Mouse (Mus musculus): ENCODE measurements around the gene Cdh26. TPM values are rescaled to one million over a fixed set of nuclear protein-coding genes. Genes with fewer than 3 reads are reported as not detected.

Gene Cdh26
- polyA plus RNA-seq, 1 experiment: 0.36 TPM

DNA sequence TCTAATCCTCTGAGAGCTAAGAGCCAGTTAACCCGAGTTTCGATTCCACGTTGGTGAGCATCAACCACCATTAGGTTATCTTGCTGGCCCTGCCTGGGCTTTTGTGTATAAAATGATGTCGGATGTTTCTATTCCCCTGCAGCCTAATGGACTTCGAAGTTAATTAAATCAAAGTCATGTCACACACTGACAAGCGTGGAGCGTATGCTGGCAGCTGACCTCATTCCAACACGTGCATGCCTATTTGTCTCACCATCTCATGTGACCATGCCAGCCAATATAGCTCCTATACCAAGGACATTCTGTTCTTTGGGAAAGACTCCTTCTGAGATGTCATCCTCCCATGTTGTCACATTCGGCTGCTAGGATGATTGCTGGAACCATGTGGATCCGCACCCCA, 43.6 kb downstream of the Cdh26 start:
- no peak overlapping the region for H3K4me3 ChIP-seq (ENCODE audit: insufficient read depth, low read depth, low read length)
- H3K4me1 ChIP-seq (ENCODE audit: control insufficient read depth, insufficient read depth, insufficient read length, low read length): no peaks in the 10 kb centered on the region
- H3K27ac ChIP-seq (replicated peaks; ENCODE audit: low read depth, low read length): no peak overlapping the region

- no peaks in the 10 kb centered on the region for H3K4me1 ChIP-seq (ENCODE audit: control insufficient read depth, insufficient read depth, insufficient read length, low read length)
- H3K4me3 ChIP-seq (ENCODE audit: insufficient read depth, low read depth, low read length): no peak overlapping the region
- H3K27ac ChIP-seq (replicated peaks; ENCODE audit: low read depth, low read length): no peak overlapping the region
Measured at GRCm38 (mm10) chr2:178477228-178477627, 46.9 kb downstream of the Cdh26 start.

GRCm38 (mm10) chr2:178479011-178479410, 48.7 kb downstream of the Cdh26 start:
- Histone ChIP-seq H3K4me3 (ENCODE audit: insufficient read depth, low read depth, low read length) (no peak overlapping the region), H3K4me1 (ENCODE audit: control insufficient read depth, insufficient read depth, insufficient read length, low read length) (no peaks in the 10 kb centered on the region), H3K27ac (replicated peaks; ENCODE audit: low read depth, low read length) (no peak overlapping the region)

GRCm38 (mm10) chr2:178480932-178481331, 50.6 kb downstream of the Cdh26 start:
- Histone ChIP-seq H3K4me3 (ENCODE audit: insufficient read depth, low read depth, low read length) (no peak overlapping the region), H3K4me1 (ENCODE audit: control insufficient read depth, insufficient read depth, insufficient read length, low read length) (no peaks in the 10 kb centered on the region), H3K27ac (replicated peaks; ENCODE audit: low read depth, low read length) (no peak overlapping the region)

- H3K4me3 ChIP-seq (ENCODE audit: insufficient read depth, low read depth, low read length): no peak overlapping the region
- H3K27ac ChIP-seq (replicated peaks; ENCODE audit: low read depth, low read length): no peak overlapping the region
- H3K4me1 ChIP-seq (ENCODE audit: control insufficient read depth, insufficient read depth, insufficient read length, low read length): no peaks in the 10 kb centered on the region
Measured at GRCm38 (mm10) chr2:178483462-178483861, 53.1 kb downstream of the Cdh26 start.

DNA sequence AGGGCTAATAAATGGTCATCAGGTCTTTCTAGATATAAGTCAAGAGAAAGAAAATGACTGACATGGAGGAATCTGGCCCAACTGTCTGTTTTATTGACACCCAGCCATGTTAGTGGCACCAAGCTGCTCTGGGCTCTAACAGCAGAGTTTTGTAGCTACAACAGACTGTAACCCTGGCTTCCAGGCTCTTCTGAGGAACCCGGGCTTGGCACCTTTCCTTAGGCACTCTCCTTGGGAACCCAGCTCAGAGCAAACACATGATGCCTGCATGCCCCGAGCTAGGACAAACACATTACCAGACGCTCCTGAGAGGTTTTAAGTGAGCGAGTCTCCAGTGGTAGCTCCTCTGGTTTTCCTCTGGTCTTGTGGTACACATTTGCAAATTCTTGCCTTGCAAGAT, 57.9 kb downstream of the Cdh26 start:
- Histone ChIP-seq H3K4me3 (ENCODE audit: insufficient read depth, low read depth, low read length) (no peak overlapping the region), H3K27ac (replicated peaks; ENCODE audit: low read depth, low read length) (no peak overlapping the region), H3K4me1 (ENCODE audit: control insufficient read depth, insufficient read depth, insufficient read length, low read length) (no peaks in the 10 kb centered on the region)

- Histone ChIP-seq H3K4me3 (ENCODE audit: insufficient read depth, low read depth, low read length) (no peak overlapping the region), H3K27ac (replicated peaks; ENCODE audit: low read depth, low read length) (no peak overlapping the region), H3K4me1 (ENCODE audit: control insufficient read depth, insufficient read depth, insufficient read length, low read length) (peaks cover 16% of the 10 kb centered on the region)
Measured at GRCm38 (mm10) chr2:178490245-178490920, 60.1 kb downstream of the Cdh26 start.

DNA sequence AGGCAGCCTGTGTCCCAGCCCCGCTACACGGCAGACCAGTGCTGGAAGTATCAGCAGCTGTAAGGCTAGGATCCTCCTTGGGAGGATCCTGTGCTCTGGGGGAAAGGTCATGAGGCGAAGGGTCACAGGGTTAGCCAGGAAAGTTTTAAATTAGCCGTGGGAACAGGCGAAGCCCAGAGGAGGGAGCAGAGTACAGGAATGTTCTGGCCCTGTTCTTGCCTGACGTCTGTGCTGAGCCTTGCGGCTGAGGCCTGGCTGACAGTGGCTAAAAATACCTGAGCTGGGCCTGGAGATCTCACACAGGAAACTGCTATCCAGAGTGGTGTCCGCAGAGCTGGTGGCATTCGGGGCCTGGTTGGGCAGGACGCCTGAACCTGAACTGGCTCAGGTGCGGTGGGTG, 63.7 kb downstream of the Cdh26 start:
- Histone ChIP-seq H3K27ac (replicated peaks; ENCODE audit: low read depth, low read length) (peak overlapping the region; percentile 94), H3K4me1 (ENCODE audit: control insufficient read depth, insufficient read depth, insufficient read length, low read length) (peaks cover 27% of the 10 kb centered on the region), H3K4me3 (ENCODE audit: insufficient read depth, low read depth, low read length) (no peak overlapping the region)

GRCm38 (mm10) chr2:178495816-178496215, 65.5 kb downstream of the Cdh26 start:
- Histone ChIP-seq H3K4me3 (ENCODE audit: insufficient read depth, low read depth, low read length) (no peak overlapping the region), H3K27ac (replicated peaks; ENCODE audit: low read depth, low read length) (no peak overlapping the region), H3K4me1 (ENCODE audit: control insufficient read depth, insufficient read depth, insufficient read length, low read length) (peaks cover 27% of the 10 kb centered on the region)

DNA sequence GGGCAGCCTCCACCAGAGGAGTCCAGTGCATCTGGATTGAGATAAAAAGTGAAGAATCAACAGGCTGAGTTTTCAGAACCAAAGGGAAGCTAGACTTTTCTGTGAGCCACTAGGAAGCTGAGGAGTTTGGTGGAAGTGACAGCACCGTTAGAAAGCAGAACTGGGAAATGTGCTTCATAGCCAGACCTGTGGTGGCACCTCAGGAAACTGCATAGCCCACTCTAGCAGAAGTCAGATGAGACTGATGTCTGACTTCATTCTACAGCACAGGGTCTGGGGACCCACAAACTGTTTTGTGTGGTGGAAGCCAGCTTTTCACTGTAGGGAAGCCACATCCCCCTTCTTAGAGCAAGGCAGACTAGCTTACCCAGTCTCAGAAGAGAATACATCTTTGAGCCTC, 67.6 kb downstream of the Cdh26 start:
- Histone ChIP-seq H3K4me3 (ENCODE audit: insufficient read depth, low read depth, low read length) (no peak overlapping the region), H3K4me1 (ENCODE audit: control insufficient read depth, insufficient read depth, insufficient read length, low read length) (peaks cover 27% of the 10 kb centered on the region), H3K27ac (replicated peaks; ENCODE audit: low read depth, low read length) (peak overlapping the region; percentile 50)

GRCm38 (mm10) chr2:178498409-178498808, 68.1 kb downstream of the Cdh26 start:
- peaks cover 27% of the 10 kb centered on the region for H3K4me1 ChIP-seq (ENCODE audit: control insufficient read depth, insufficient read depth, insufficient read length, low read length)
- H3K27ac ChIP-seq (replicated peaks; ENCODE audit: low read depth, low read length): peak overlapping the region; percentile 50
- no peak overlapping the region for H3K4me3 ChIP-seq (ENCODE audit: insufficient read depth, low read depth, low read length)

DNA sequence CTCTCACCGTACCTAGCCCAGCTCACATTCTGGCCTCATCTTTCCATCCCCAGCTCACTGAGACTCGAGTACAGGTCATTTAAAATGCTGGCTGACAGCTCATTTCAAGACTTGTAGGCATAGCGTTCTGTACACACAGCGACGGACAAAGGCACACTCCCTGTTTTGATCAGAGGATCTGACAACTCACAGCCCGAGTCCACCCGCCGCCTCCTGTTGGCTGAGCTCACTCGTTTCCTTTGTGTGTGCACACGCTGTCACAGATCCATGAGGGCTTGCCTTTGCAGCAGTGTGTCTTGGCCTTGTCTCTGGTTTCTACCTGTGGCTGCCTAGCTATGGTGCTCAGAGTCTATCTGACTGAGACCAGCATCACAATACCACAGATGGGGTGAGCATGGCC, 72.1 kb downstream of the Cdh26 start:
- Histone ChIP-seq H3K4me1 (ENCODE audit: control insufficient read depth, insufficient read depth, insufficient read length, low read length) (peaks cover 11% of the 10 kb centered on the region), H3K27ac (replicated peaks; ENCODE audit: low read depth, low read length) (no peak overlapping the region), H3K4me3 (ENCODE audit: insufficient read depth, low read depth, low read length) (no peak overlapping the region)

GRCm38 (mm10) chr2:178506056-178506455, 75.7 kb downstream of the Cdh26 start:
- Histone ChIP-seq H3K4me1 (ENCODE audit: control insufficient read depth, insufficient read depth, insufficient read length, low read length) (no peaks in the 10 kb centered on the region), H3K4me3 (ENCODE audit: insufficient read depth, low read depth, low read length) (no peak overlapping the region), H3K27ac (replicated peaks; ENCODE audit: low read depth, low read length) (no peak overlapping the region)

GRCm38 (mm10) chr2:178507379-178508014, 77.2 kb downstream of the Cdh26 start:
- H3K4me3 ChIP-seq (ENCODE audit: insufficient read depth, low read depth, low read length): no peak overlapping the region
- H3K4me1 ChIP-seq (ENCODE audit: control insufficient read depth, insufficient read depth, insufficient read length, low read length): no peaks in the 10 kb centered on the region

GRCm38 (mm10) chr2:178508279-178508678, 77.9 kb downstream of the Cdh26 start:
- H3K4me3 ChIP-seq (ENCODE audit: insufficient read depth, low read depth, low read length): no peak overlapping the region
- no peaks in the 10 kb centered on the region for H3K4me1 ChIP-seq (ENCODE audit: control insufficient read depth, insufficient read depth, insufficient read length, low read length)
- H3K27ac ChIP-seq (replicated peaks; ENCODE audit: low read depth, low read length): no peak overlapping the region

More at GRCm38 (mm10) chr2:178507379-178508014, 77.2 kb downstream of the Cdh26 start:
- no peak overlapping the region for H3K27ac ChIP-seq (replicated peaks; ENCODE audit: low read depth, low read length)

DNA sequence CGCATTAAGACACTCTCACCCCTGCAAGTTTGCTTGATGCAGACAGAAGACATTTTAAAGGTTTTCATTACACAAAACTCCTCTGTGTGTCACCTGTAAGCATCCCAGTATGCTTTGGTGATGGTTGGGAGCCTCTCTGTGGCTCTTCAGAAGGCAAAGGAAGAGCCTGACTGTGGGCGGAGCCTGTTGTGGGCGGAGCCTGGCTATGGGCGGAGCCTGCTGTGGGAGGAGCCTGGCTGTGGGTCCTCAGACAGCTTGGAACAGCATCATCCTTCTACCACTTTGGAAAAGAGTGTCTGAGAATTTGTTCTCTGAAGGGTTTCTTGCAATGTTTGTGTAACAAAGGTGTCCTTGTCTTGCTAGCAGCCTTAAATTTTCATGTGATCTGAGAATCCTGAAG, 82.7 kb downstream of the Cdh26 start:
- Histone ChIP-seq H3K4me1 (ENCODE audit: control insufficient read depth, insufficient read depth, insufficient read length, low read length) (no peaks in the 10 kb centered on the region), H3K27ac (replicated peaks; ENCODE audit: low read depth, low read length) (no peak overlapping the region), H3K4me3 (ENCODE audit: insufficient read depth, low read depth, low read length) (no peak overlapping the region)
